Mouse (Mus musculus) erythroblast, embryonic 14.5 days (primary cell): ENCODE measurements around the gene Stac2.

Experiments used
- GATA1 ChIP-seq: IDR thresholded peaks from 2 replicates; pipeline ENCODE4 v1.6.1; 2012; ENCODE audit warnings: low read length, inconsistent platforms, mixed read lengths
- TAL1 ChIP-seq: IDR thresholded peaks from 3 replicates; pipeline ENCODE4 v1.6.1; 2012; ENCODE audit warnings: low read length, inconsistent platforms, mixed read lengths

DNA sequence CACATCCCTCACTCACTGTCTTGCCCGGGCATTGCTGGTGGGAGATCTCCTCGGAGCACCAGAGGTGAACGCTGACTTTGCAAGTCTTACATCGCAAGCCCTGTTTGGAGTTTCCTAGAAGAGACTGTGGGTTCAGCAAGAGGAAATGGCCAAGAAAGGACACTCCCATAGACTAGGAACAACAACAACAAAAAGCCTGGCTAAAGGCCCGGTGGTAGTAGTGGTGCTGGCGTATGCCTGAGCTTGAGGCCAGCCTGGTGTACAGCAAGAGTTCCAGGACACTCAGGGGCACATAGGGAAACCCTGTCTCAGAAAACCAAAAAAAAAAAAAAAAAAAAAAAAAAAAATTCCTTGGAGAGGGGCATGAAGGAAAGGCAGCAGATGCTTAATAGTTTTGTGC lies 10.5 kb downstream of the Stac2 start:
- no peak for TF ChIP-seq GATA1
- no peak for TF ChIP-seq TAL1
